Comparison of ENCODE assay signal across 8 mouse cellular contexts in genomic region chr12:86725706-86726105, GRCm38 (mm10). TPM values are rescaled to one million over a fixed set of nuclear protein-coding genes. Genes with fewer than 3 reads are reported as not detected.
DNase-seq lines count a peak whose midpoint lies in the region; ATAC-seq and TF ChIP-seq lines count a peak whose summit lies in the region.

No protein-coding gene starts in this region.

- peaks cover 37% of the 10 kb centered on the region for H3K4me1 ChIP-seq in heart, embryonic 10.5 days
- peaks cover 17% of the 10 kb centered on the region for H3K4me1 ChIP-seq in forebrain, embryonic 15.5 days
- H3K4me1 ChIP-seq in liver, postnatal 0 days (ENCODE audit: insufficient read depth): peaks cover 7% of the 10 kb centered on the region; the same call in 1 of the 2 replicates

- no peak for TF ChIP-seq EP300 in liver, postnatal 0 days (IDR thresholded peaks at IDR 0.05; ENCODE audit: low read depth)

- peak overlapping the region; percentile 94 for H3K27ac ChIP-seq in heart, embryonic 10.5 days
- peak overlapping the region; percentile 76 for H3K27ac ChIP-seq in forebrain, embryonic 15.5 days (replicated peaks)
- no peak overlapping the region for H3K27ac ChIP-seq in liver, postnatal 0 days (ENCODE audit: low read depth)

- no peaks in the 10 kb centered on the region for H3K9me3 ChIP-seq in heart, embryonic 10.5 days
- no peaks in the 10 kb centered on the region for H3K9me3 ChIP-seq in forebrain, embryonic 15.5 days
- no peaks in the 10 kb centered on the region for H3K9me3 ChIP-seq in liver, postnatal 0 days (ENCODE audit: low read length)

- peak overlapping the region; percentile 82 for H3K4me3 ChIP-seq in heart, embryonic 10.5 days
- H3K4me3 ChIP-seq in forebrain, embryonic 15.5 days: peak overlapping the region; percentile 68
- H3K4me3 ChIP-seq in liver, postnatal 0 days (ENCODE audit: low read depth, low read length): peak overlapping the region; percentile 67

- H3K9ac ChIP-seq in forebrain, embryonic 15.5 days (replicated peaks): peak overlapping the region; percentile 55
- peak overlapping the region; percentile 56 for H3K9ac ChIP-seq in liver, postnatal 0 days (replicated peaks)

- ATAC-seq in forebrain, embryonic 15.5 days (replicated peaks): peak; percentile 45
- ATAC-seq in liver, postnatal 0 days: peak; percentile 39

- WGBS in heart, embryonic 10.5 days: under 1% methylated on average over 19 of the region's 19 CpGs
- under 1% methylated on average over 19 of the region's 19 CpGs for WGBS in forebrain, embryonic 15.5 days
- WGBS in liver, postnatal 0 days (ENCODE audit: insufficient replicate concordance): under 1% methylated on average over 19 of the region's 19 CpGs

- no peak for DNase-seq in heart, embryonic 10.5 days (ENCODE audit: low spot score)
- DNase-seq in heart, adult 11 months: no peak
- peak; percentile 20 for DNase-seq in right cerebral cortex, postnatal 4 days
- no peak for DNase-seq in right cerebral cortex, postnatal 36 days (ENCODE audit: low spot score in 2 of 2)
- no peak for DNase-seq in liver, postnatal 0 days
- DNase-seq in spleen, adult 12 weeks (ENCODE audit: low spot score): no peak
- DNase-seq in adrenal gland, adult 2 months: no peak

- peak overlapping the region; percentile 79 for H3K4me2 ChIP-seq in forebrain, embryonic 15.5 days (replicated peaks)
- peak overlapping the region; percentile 100 for H3K4me2 ChIP-seq in liver, postnatal 0 days (ENCODE audit: low read depth, low read length)

- no peak for TF ChIP-seq CTCF in liver, postnatal 0 days (IDR thresholded peaks at IDR 0.05; ENCODE audit: low read depth)

- no peaks in the 10 kb centered on the region for H3K36me3 ChIP-seq in heart, embryonic 10.5 days
- H3K36me3 ChIP-seq in forebrain, embryonic 15.5 days: no peaks in the 10 kb centered on the region
- no peaks in the 10 kb centered on the region for H3K36me3 ChIP-seq in liver, postnatal 0 days (replicated peaks; ENCODE audit: insufficient read depth, low read length)

- H3K27me3 ChIP-seq in heart, embryonic 10.5 days (ENCODE audit: insufficient read depth, poor library complexity, severe bottlenecking): no peaks in the 10 kb centered on the region
- no peaks in the 10 kb centered on the region for H3K27me3 ChIP-seq in forebrain, embryonic 15.5 days
- H3K27me3 ChIP-seq in liver, postnatal 0 days (ENCODE audit: insufficient read depth, low read length): no peaks in the 10 kb centered on the region

RNA-seq across cellular contexts. Expression of gene Angel1, which starts 0.6 kb away (rescaled TPM):
- 11.4 and 12.1 TPM in 2 replicates for polyA plus RNA-seq in heart, embryonic 10.5 days (2016; fragmentation: Nextera tagmentation; extraction: Ambion mirVana)
- 10.6 and 10.7 TPM in 2 replicates for polyA plus RNA-seq in forebrain, embryonic 15.5 days (2015; fragmentation: Nextera tagmentation; extraction: Ambion mirVana)
- polyA plus RNA-seq in liver, postnatal 0 days (2015; fragmentation: Nextera tagmentation; extraction: Ambion mirVana): 0.80 and 0.99 TPM in 2 replicates
- 1 to 10 TPM; 2.3 to 5.1 TPM for total RNA-seq in adrenal gland, adult 2 months (2021)
- 2.7 and 3.7 TPM in 2 replicates for polyA plus RNA-seq in adrenal gland, adult 2 months (2012; rRNA removed)

RNA-seq across cellular contexts. Expression of gene Lrrc74a, which starts 8.5 kb away (rescaled TPM):
- not detected in 2 replicates for polyA plus RNA-seq in heart, embryonic 10.5 days (2016; fragmentation: Nextera tagmentation; extraction: Ambion mirVana)
- polyA plus RNA-seq in forebrain, embryonic 15.5 days (2015; fragmentation: Nextera tagmentation; extraction: Ambion mirVana): not detected in 2 replicates
- polyA plus RNA-seq in liver, postnatal 0 days (2015; fragmentation: Nextera tagmentation; extraction: Ambion mirVana): not detected in 2 replicates
- not detected for total RNA-seq in adrenal gland, adult 2 months (2021)
- polyA plus RNA-seq in adrenal gland, adult 2 months (2012; rRNA removed): not detected in 2 replicates

RNA-seq across cellular contexts. Expression of gene Vash1, which starts 47.2 kb away (rescaled TPM):
- 7.7 and 9.9 TPM in 2 replicates for polyA plus RNA-seq in heart, embryonic 10.5 days (2016; fragmentation: Nextera tagmentation; extraction: Ambion mirVana)
- polyA plus RNA-seq in forebrain, embryonic 15.5 days (2015; fragmentation: Nextera tagmentation; extraction: Ambion mirVana): 42.8 and 50.9 TPM in 2 replicates
- polyA plus RNA-seq in liver, postnatal 0 days (2015; fragmentation: Nextera tagmentation; extraction: Ambion mirVana): 1.3 and 1.4 TPM in 2 replicates
- 1 to 10 TPM; 2.9 to 4.8 TPM for total RNA-seq in adrenal gland, adult 2 months (2021)
- polyA plus RNA-seq in adrenal gland, adult 2 months (2012; rRNA removed): 4.8 and 6.8 TPM in 2 replicates
